Mouse (Mus musculus) forebrain, embryonic 11.5 days (tissue): ENCODE measurements at regions not wholly inside any gene's neighbourhood (a gene's known extent, or its start where the extent isn't known, plus 50 kb on each side); places are given as distances from the start of the nearest gene placed in this dataset.
"Not testable (repeated sequence)": the region's sequence is repeated elsewhere in the genome, so short reads cannot be mapped to it uniquely, and the experiment has no call there.

Experiments used
- ATAC-seq: fragments of 200-750 bp; cut with Nextera tagmentation; replicated peaks from 2 replicates; pipeline ENCODE4 v1.8.0; 2017; ENCODE audit warnings: moderate TSS enrichment; ENCODE audit not compliant: low FRiP score
- DNase-seq: peaks from one replicate; pipeline ENCODE4 v3.0.0-alpha.2; 2017; ENCODE audit warnings: low spot score
- H3K27ac ChIP-seq: fragments of 300-500 bp; sonication (generic); 2 replicates; pipeline ENCODE4 v1.5.1; 2014; ENCODE audit warnings: low read depth, low read length
- H3K27me3 ChIP-seq: fragments of 300-500 bp; sonication (generic); 2 replicates; pipeline ENCODE4 v1.6.1; 2014; ENCODE audit warnings: mild to moderate bottlenecking, low read length, mixed read lengths; ENCODE audit not compliant: control insufficient read depth, insufficient read depth
- H3K36me3 ChIP-seq: fragments of 300-500 bp; sonication (generic); 2 replicates; pipeline ENCODE4 v1.6.1; 2014; ENCODE audit warnings: mild to moderate bottlenecking, low read length, moderate library complexity, mixed read lengths; ENCODE audit not compliant: control insufficient read depth, insufficient read depth
- H3K4me1 ChIP-seq: fragments of 300-500 bp; sonication (generic); replicated peaks from 2 replicates; pipeline ENCODE4 v1.6.1; 2014; ENCODE audit warnings: low read length, mixed read lengths; ENCODE audit not compliant: control insufficient read depth, insufficient read depth
- H3K4me2 ChIP-seq: fragments of 300-500 bp; sonication (generic); 2 replicates; pipeline ENCODE4 v1.6.1; 2014; ENCODE audit warnings: low read depth, mild to moderate bottlenecking, low read length, moderate library complexity, mixed read lengths; ENCODE audit not compliant: severe bottlenecking
- H3K4me3 ChIP-seq: fragments of 300-500 bp; sonication (generic); 2 replicates; pipeline ENCODE4 v1.5.1; 2014; ENCODE audit warnings: low read depth, low read length
- H3K9ac ChIP-seq: fragments of 300-500 bp; sonication (generic); 2 replicates; pipeline ENCODE4 v1.6.1; 2014; ENCODE audit warnings: low read length
- H3K9me3 ChIP-seq: fragments of 300-500 bp; sonication (generic); 2 replicates; pipeline ENCODE4 v1.6.1; 2016; ENCODE audit warnings: low read length, mixed read lengths; ENCODE audit not compliant: control insufficient read depth
- WGBS: fragments of 180-500 bp; shearing (Covaris S2); extraction: QIAGEN DNeasy Blood & Tissue Kit; methylation state at CpG from one replicate; pipeline ENCODE4 v1.1.7; 2014; 5-methylcytosine and 5-hydroxymethylcytosine counted together

GRCm38 (mm10) chr17:13654606-13655005 lies 105.7 kb upstream of the Afdn start:
- not testable (repeated sequence) for H3K27me3 ChIP-seq, ATAC-seq, H3K4me3 ChIP-seq, H3K27ac ChIP-seq, H3K36me3 ChIP-seq, H3K9ac ChIP-seq, H3K4me1 ChIP-seq, H3K9me3 ChIP-seq, H3K4me2 ChIP-seq, DNase-seq
- 69% methylated on average over 1 of the region's 1 CpGs for WGBS

- Histone ChIP-seq H3K9ac (no peak overlapping the region), H3K36me3 (no peaks in the 10 kb centered on the region)
Observed at GRCm38 (mm10) chr17:13656065-13656464, 104.3 kb upstream of the Afdn start.

GRCm38 (mm10) chr17:13656485-13657181 lies 103.7 kb upstream of the Afdn start:
- Histone ChIP-seq H3K4me1 (peaks cover 9% of the 10 kb centered on the region), H3K27me3 (no peaks in the 10 kb centered on the region), H3K4me2 (peak overlapping the region; percentile 33), H3K27ac (peak overlapping the region; percentile 58; the same call in 1 of the 2 replicates), H3K36me3 (no peaks in the 10 kb centered on the region), H3K9me3 (no peaks in the 10 kb centered on the region), H3K9ac (peak overlapping the region; percentile 35), H3K4me3 (no peak overlapping the region)
- DNase-seq = peak; percentile 66
- ATAC-seq = peak; percentile 57
- 2% methylated on average over 11 of the region's 15 CpGs for WGBS

More at GRCm38 (mm10) chr17:13656065-13656464, 104.3 kb upstream of the Afdn start:
- H3K4me3 ChIP-seq = no peak overlapping the region
- peaks cover 9% of the 10 kb centered on the region for H3K4me1 ChIP-seq
- H3K9me3 ChIP-seq = no peaks in the 10 kb centered on the region
- ATAC-seq (peak; percentile 8; the same call in 1 of the 2 replicates), DNase-seq (no peak)
- 21% methylated on average over 3 of the region's 3 CpGs for WGBS
- no peaks in the 10 kb centered on the region for H3K27me3 ChIP-seq
- no peak overlapping the region; the same call in 1 of the 2 replicates for H3K27ac ChIP-seq
- peak overlapping the region; percentile 33 for H3K4me2 ChIP-seq

GRCm38 (mm10) chr17:13657182-13657562 lies 103.2 kb upstream of the Afdn start:
- Histone ChIP-seq H3K9me3 (no peaks in the 10 kb centered on the region), H3K9ac (peak overlapping the region; percentile 35), H3K36me3 (no peaks in the 10 kb centered on the region), H3K4me1 (peaks cover 9% of the 10 kb centered on the region), H3K27ac (peak overlapping the region; percentile 58; the same call in 1 of the 2 replicates), H3K4me2 (peak overlapping the region; percentile 33; the same call in 1 of the 2 replicates), H3K27me3 (no peaks in the 10 kb centered on the region), H3K4me3 (no peak overlapping the region)
- no peak for DNase-seq
- ATAC-seq = no peak
- 19% methylated on average over 10 of the region's 10 CpGs for whole genome bisulfite sequencing

GRCm38 (mm10) chr17:13657656-13658292 lies 102.6 kb upstream of the Afdn start:
- Histone ChIP-seq H3K9me3 (no peaks in the 10 kb centered on the region), H3K4me1 (peaks cover 9% of the 10 kb centered on the region), H3K9ac (peak overlapping the region; percentile 2; the same call in 1 of the 2 replicates), H3K4me2 (no peak overlapping the region), H3K36me3 (no peaks in the 10 kb centered on the region), H3K27me3 (no peaks in the 10 kb centered on the region), H3K27ac (peak overlapping the region; percentile 71), H3K4me3 (no peak overlapping the region)
- DNase-seq = no peak
- peak; percentile 62 for ATAC-seq
- 11% methylated on average over 9 of the region's 9 CpGs for WGBS

GRCm38 (mm10) chr17:13658321-13658978 lies 101.9 kb upstream of the Afdn start:
- WGBS = 7% methylated on average over 3 of the region's 3 CpGs
- Histone ChIP-seq H3K4me1 (peaks cover 9% of the 10 kb centered on the region), H3K4me2 (no peak overlapping the region), H3K9me3 (no peaks in the 10 kb centered on the region), H3K36me3 (no peaks in the 10 kb centered on the region), H3K27ac (peak overlapping the region; percentile 71), H3K9ac (no peak overlapping the region), H3K27me3 (no peaks in the 10 kb centered on the region), H3K4me3 (no peak overlapping the region)
- ATAC-seq (peak; percentile 35), DNase-seq (no peak)

- DNase-seq = no peak
- WGBS = 8% methylated on average over 8 of the region's 8 CpGs
- Histone ChIP-seq H3K9ac (no peak overlapping the region), H3K27me3 (no peaks in the 10 kb centered on the region), H3K4me3 (no peak overlapping the region), H3K9me3 (no peaks in the 10 kb centered on the region), H3K4me1 (peaks cover 9% of the 10 kb centered on the region), H3K4me2 (no peak overlapping the region), H3K36me3 (no peaks in the 10 kb centered on the region), H3K27ac (peak overlapping the region; percentile 71)
- ATAC-seq = peak; percentile 25; the same call in 1 of the 2 replicates
Observed at GRCm38 (mm10) chr17:13659103-13659502, 101.2 kb upstream of the Afdn start.

- ATAC-seq (no peak), DNase-seq (no peak)
- no peak overlapping the region for H3K4me2 ChIP-seq
- WGBS = 75% methylated on average over 4 of the region's 4 CpGs
- no peak overlapping the region for H3K27ac ChIP-seq
- no peaks in the 10 kb centered on the region for H3K36me3 ChIP-seq
- no peak overlapping the region for H3K4me3 ChIP-seq
- H3K27me3 ChIP-seq = no peaks in the 10 kb centered on the region
- H3K4me1 ChIP-seq = peaks cover 9% of the 10 kb centered on the region
- no peaks in the 10 kb centered on the region for H3K9me3 ChIP-seq
- no peak overlapping the region for H3K9ac ChIP-seq
Observed at GRCm38 (mm10) chr17:13659943-13660342, 100.4 kb upstream of the Afdn start.
